Mouse (Mus musculus): ENCODE results near the gene Batf.

Batf gene

DNA sequence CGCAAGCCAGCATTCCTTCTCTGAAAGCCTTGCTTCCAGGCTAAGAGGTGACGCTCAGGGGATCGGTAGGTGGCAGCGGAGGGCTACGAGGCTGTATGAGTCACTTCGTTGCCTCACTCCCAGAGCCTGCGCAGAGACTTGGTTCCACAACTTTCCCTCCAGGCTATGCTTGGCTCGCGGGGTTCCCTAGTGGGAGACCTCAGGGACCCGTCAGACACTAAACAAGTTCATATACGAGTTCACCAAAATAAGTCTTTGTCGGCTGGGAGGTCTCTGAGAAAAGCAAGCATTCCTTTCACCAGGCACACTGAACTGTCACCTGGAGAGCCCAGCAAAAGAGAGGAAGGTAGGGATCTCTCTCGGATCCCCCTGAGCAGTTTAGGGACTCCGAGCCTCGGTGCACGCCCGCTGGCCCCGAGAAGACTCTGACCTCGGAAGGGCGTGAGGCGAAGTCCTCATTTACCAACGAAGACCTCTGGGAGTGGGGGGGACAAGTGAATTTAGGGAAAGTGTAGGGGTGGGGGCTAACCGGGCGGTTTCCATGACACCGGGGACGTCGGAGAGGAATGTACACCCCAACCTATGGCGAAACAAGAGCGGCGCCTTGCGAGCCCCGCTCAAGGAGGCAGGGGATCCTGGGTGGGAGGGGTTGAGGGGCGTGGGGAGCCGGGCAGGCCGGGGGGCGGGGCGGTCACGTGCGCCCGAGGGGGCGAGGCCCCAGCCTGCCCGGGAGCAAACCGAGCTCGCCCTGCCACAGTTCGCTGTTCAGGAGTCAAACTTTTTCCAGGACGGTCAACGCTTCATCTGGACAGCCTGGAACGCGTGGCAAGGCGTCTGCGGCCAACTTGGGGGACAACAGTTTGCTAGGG is 59.6 kb downstream of the Batf start, which contains the start of gene Flvcr2:
TSS of gene Flvcr2 (plus strand) at position 713 of the 869 bp plus-strand sequence.
- H3K4me1 ChIP-seq (replicated peaks; ENCODE audit: low read depth, low read length), result peaks cover 31% of the 10 kb centered on the region
- H3K9me3 ChIP-seq (ENCODE audit: low read length), result no peaks in the 10 kb centered on the region
- H3K36me3 ChIP-seq (ENCODE audit: insufficient read depth, low read length), result no peaks in the 10 kb centered on the region
- peak within 1 kb of the TSS; percentile 83 for H3K4me3 ChIP-seq (replicated peaks; ENCODE audit: low read length)
- peaks cover 48% of the 10 kb centered on the region for H3K27me3 ChIP-seq (ENCODE audit: insufficient read depth, low read length)
- TF ChIP-seq NANOG (IDR thresholded peaks at IDR 0.05; ENCODE audit: borderline replicate concordance, low read length), result no peak
- no peak for TF ChIP-seq POU5F1 (IDR thresholded peaks at IDR 0.05; ENCODE audit: borderline replicate concordance, low read length)
- peak; percentile 31; the same call in 1 of the 2 replicates for TF ChIP-seq CTCF (conservative IDR thresholded peaks at IDR 0.05; ENCODE audit: low read length)

DNA sequence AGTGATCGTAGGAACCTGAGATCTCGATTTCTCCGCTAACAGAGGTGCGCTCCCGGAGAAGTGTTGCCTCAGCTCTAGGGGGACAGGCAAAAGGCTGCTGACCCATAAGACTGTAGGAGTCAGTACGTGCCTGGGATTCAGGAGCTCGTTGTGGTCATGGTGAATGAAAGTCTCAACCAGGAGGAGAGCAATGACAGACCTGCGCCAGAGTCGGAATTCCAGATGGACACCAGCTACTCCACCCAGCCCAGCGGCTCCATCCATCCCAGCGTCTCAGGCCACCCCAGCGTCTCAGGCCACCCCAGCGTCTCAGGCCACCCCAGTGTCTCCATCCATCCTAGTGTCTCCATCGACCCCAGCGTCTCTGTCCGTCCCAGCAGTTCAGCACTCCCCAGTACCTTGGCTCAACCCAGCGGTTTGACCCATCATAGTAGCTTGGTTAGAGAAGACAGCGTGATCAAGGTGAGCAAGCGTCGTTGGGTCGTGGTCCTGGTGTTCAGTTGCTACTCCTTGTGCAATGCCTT is 60.3 kb downstream of the Batf start:
- H3K4me1 ChIP-seq (replicated peaks; ENCODE audit: low read depth, low read length), result peaks cover 35% of the 10 kb centered on the region
- peak overlapping the region; percentile 83 for H3K4me3 ChIP-seq (replicated peaks; ENCODE audit: low read length)
- H3K9me3 ChIP-seq (ENCODE audit: low read length), result no peaks in the 10 kb centered on the region
- TF ChIP-seq NANOG (IDR thresholded peaks at IDR 0.05; ENCODE audit: borderline replicate concordance, low read length) (no peak), POU5F1 (IDR thresholded peaks at IDR 0.05; ENCODE audit: borderline replicate concordance, low read length) (no peak), CTCF (conservative IDR thresholded peaks at IDR 0.05; ENCODE audit: low read length) (no peak)
- no peaks in the 10 kb centered on the region for H3K36me3 ChIP-seq (ENCODE audit: insufficient read depth, low read length)
- H3K27me3 ChIP-seq (ENCODE audit: insufficient read depth, low read length), result peaks cover 48% of the 10 kb centered on the region

DNA sequence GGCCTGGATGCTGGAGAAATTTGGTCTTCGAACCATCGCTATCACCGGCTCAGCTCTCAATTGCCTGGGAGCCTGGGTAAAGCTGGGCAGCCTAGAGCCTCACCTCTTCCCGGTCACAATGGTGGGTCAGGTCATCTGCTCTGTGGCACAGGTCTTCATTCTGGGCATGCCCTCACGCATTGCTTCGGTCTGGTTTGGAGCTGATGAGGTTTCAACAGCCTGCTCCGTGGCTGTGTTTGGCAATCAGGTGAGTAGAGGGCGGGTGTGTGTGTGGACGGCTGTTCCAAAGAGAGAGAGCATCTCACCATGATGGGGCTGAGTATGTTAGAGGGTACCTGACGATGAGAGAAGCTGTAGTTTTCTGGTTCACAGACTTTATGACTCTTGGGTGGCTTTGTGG is 60.9 kb downstream of the Batf start:
- peak overlapping the region; percentile 83 for H3K4me3 ChIP-seq (replicated peaks; ENCODE audit: low read length)
- peaks cover 35% of the 10 kb centered on the region for H3K4me1 ChIP-seq (replicated peaks; ENCODE audit: low read depth, low read length)
- no peaks in the 10 kb centered on the region for H3K36me3 ChIP-seq (ENCODE audit: insufficient read depth, low read length)
- peaks cover 48% of the 10 kb centered on the region for H3K27me3 ChIP-seq (ENCODE audit: insufficient read depth, low read length)
- no peak for TF ChIP-seq POU5F1 (IDR thresholded peaks at IDR 0.05; ENCODE audit: borderline replicate concordance, low read length)
- no peaks in the 10 kb centered on the region for H3K9me3 ChIP-seq (ENCODE audit: low read length)

DNA sequence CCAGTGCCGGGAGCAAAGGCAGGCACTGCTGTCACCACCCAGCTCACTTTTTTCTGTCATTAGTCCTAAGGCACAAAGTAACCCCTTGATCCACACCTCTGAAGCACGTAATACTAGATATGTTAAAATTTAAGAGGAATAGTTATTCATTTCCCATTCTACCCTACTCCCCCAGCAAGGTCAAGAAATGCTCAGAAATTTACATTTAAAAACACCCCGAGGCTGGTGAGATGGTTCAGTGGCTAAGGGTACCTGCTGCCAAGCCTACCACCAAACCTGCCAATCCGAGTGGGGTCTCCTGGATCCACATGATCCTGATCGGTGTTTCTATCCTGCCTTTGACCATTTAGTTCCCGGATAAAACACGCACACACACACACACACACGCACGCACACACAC is 63.4 kb downstream of the Batf start:
- Histone ChIP-seq H3K36me3 (ENCODE audit: insufficient read depth, low read length) (no peaks in the 10 kb centered on the region), H3K4me1 (replicated peaks; ENCODE audit: low read depth, low read length) (peaks cover 56% of the 10 kb centered on the region), H3K9me3 (ENCODE audit: low read length) (no peaks in the 10 kb centered on the region), H3K27me3 (ENCODE audit: insufficient read depth, low read length) (peaks cover 34% of the 10 kb centered on the region), H3K4me3 (replicated peaks; ENCODE audit: low read length) (no peak overlapping the region)
- TF ChIP-seq POU5F1 (IDR thresholded peaks at IDR 0.05; ENCODE audit: borderline replicate concordance, low read length), result no peak
- TF ChIP-seq CTCF (conservative IDR thresholded peaks at IDR 0.05; ENCODE audit: low read length), result no peak
- TF ChIP-seq NANOG (IDR thresholded peaks at IDR 0.05; ENCODE audit: borderline replicate concordance, low read length), result no peak

DNA sequence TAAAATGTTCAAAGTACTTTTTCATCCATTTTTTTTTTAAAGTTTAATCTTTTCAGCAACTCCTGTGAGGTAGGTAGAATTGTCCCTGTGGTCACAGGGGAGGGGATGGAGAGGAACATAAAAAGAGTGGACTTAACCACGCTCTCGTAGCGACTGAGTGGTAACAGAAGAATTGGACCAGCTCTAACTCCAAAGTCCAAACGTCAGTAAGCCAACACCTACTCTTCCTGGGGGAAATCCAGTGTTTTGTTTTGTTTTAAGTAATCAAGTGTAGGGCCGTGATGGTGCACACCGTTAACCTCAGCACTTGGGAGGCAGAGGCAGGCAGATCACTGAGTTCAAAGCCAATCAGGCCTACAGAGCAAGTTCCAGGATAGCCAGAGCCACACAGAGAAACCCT is 65.6 kb downstream of the Batf start:
- no peak for TF ChIP-seq POU5F1 (IDR thresholded peaks at IDR 0.05; ENCODE audit: borderline replicate concordance, low read length)
- TF ChIP-seq CTCF (conservative IDR thresholded peaks at IDR 0.05; ENCODE audit: low read length), result no peak
- TF ChIP-seq NANOG (IDR thresholded peaks at IDR 0.05; ENCODE audit: borderline replicate concordance, low read length), result no peak
- H3K4me1 ChIP-seq (replicated peaks; ENCODE audit: low read depth, low read length), result peaks cover 52% of the 10 kb centered on the region
- peaks cover 19% of the 10 kb centered on the region for H3K27me3 ChIP-seq (ENCODE audit: insufficient read depth, low read length)
- H3K9me3 ChIP-seq (ENCODE audit: low read length), result no peaks in the 10 kb centered on the region
- H3K36me3 ChIP-seq (ENCODE audit: insufficient read depth, low read length), result no peaks in the 10 kb centered on the region
- H3K4me3 ChIP-seq (replicated peaks; ENCODE audit: low read length), result no peak overlapping the region

DNA sequence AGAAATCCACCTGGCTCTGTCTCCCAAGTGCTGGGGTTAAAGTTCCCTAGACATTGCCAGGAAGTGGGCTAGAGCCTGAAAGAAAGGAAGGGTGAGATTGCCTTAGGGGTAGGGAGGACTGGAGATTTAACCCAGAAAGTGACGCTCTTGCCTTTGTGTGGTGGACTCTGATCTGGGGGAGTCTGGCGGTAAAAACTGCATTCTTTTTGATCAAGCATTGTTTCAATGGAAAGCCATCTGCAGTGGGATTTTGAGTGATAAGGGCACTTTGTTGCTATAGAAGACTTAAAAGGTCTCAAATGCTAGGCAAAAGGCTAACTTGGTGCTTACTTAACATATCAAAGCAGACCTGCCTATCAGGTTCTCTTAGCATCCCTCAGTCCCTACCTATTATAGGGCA is 66.8 kb downstream of the Batf start:
- peaks cover 8% of the 10 kb centered on the region for H3K27me3 ChIP-seq (ENCODE audit: insufficient read depth, low read length)
- no peaks in the 10 kb centered on the region for H3K36me3 ChIP-seq (ENCODE audit: insufficient read depth, low read length)
- peaks cover 47% of the 10 kb centered on the region for H3K4me1 ChIP-seq (replicated peaks; ENCODE audit: low read depth, low read length)
- TF ChIP-seq CTCF (conservative IDR thresholded peaks at IDR 0.05; ENCODE audit: low read length), result no peak
- TF ChIP-seq NANOG (IDR thresholded peaks at IDR 0.05; ENCODE audit: borderline replicate concordance, low read length), result peak; percentile 65; the same call in 1 of the 2 replicates
- no peak for TF ChIP-seq POU5F1 (IDR thresholded peaks at IDR 0.05; ENCODE audit: borderline replicate concordance, low read length)
- H3K9me3 ChIP-seq (ENCODE audit: low read length), result no peaks in the 10 kb centered on the region
- H3K4me3 ChIP-seq (replicated peaks; ENCODE audit: low read length), result no peak overlapping the region

DNA sequence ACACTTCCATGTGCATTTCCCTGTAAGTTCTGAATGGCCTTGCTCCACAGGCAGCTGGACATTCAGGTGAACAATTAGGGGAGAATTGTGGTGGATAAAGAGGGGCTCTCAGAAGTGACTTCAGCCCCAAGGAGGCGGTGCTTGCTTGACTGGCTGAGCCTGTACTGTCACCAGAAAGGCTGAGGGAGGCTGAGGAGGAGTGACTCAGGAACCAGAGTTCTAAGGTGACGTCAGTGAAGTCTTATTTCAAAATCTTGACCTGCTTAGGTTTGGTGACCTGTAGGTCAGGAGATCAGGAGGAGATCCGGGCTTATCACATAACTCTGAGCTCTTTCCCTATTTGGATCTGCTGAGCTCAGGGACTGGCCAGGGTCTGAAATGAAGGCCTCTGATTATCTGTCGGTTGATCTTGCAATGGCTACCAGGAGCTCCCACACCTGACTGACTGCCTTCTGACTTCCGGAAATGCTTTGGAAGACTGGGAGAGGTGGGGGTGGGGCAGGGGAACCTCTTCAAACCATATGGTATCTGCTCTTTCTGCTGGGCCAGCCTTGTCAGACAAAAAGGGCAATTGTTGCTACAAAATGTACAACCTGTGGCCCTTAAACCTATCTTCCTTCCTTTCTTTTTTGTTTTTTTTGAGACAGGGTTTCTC is 68.3 kb downstream of the Batf start:
- TF ChIP-seq POU5F1 (IDR thresholded peaks at IDR 0.05; ENCODE audit: borderline replicate concordance, low read length), result no peak
- no peak for TF ChIP-seq CTCF (conservative IDR thresholded peaks at IDR 0.05; ENCODE audit: low read length)
- TF ChIP-seq NANOG (IDR thresholded peaks at IDR 0.05; ENCODE audit: borderline replicate concordance, low read length), result no peak
- no peaks in the 10 kb centered on the region for H3K36me3 ChIP-seq (ENCODE audit: insufficient read depth, low read length)
- H3K27me3 ChIP-seq (ENCODE audit: insufficient read depth, low read length), result no peaks in the 10 kb centered on the region
- no peak overlapping the region for H3K4me3 ChIP-seq (replicated peaks; ENCODE audit: low read length)
- H3K9me3 ChIP-seq (ENCODE audit: low read length), result no peaks in the 10 kb centered on the region
- H3K4me1 ChIP-seq (replicated peaks; ENCODE audit: low read depth, low read length), result peaks cover 47% of the 10 kb centered on the region

DNA sequence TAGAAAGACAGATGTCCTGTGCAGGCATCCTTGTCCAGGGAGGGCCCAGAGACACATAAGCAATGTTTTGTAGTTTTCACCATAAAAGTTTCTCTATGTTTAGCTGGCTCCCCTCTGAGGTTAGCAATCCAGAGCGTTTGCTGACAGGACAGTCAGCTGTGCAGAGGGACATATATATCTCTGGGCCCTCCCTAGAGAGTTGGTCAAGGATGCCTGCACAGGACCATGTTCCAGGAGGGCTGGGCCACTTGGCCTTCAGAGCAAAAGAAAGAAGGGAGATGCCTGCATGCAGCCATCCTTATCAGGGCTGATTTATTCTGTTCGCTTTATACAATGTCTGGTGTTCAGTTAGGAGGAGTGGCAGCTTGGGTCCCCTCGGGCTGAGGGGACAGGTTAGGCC is 70.0 kb downstream of the Batf start:
- TF ChIP-seq CTCF (conservative IDR thresholded peaks at IDR 0.05; ENCODE audit: low read length) (no peak), NANOG (IDR thresholded peaks at IDR 0.05; ENCODE audit: borderline replicate concordance, low read length) (no peak), POU5F1 (IDR thresholded peaks at IDR 0.05; ENCODE audit: borderline replicate concordance, low read length) (no peak)
- Histone ChIP-seq H3K9me3 (ENCODE audit: low read length) (no peaks in the 10 kb centered on the region), H3K4me1 (replicated peaks; ENCODE audit: low read depth, low read length) (peaks cover 37% of the 10 kb centered on the region), H3K4me3 (replicated peaks; ENCODE audit: low read length) (no peak overlapping the region), H3K27me3 (ENCODE audit: insufficient read depth, low read length) (0 out of 2 replicates have a peak, but pooled peaks cover 1% of the 10 kb centered on the region), H3K36me3 (ENCODE audit: insufficient read depth, low read length) (no peaks in the 10 kb centered on the region)

Measured in E14TG2a.4 (cell line).